Mouse (Mus musculus) forebrain, postnatal 0 days (tissue): ENCODE results near the gene Ppp1r3e. TPM values are rescaled to one million over a fixed set of nuclear protein-coding genes. Genes with fewer than 3 reads are reported as not detected.

Source experiments
- ATAC-seq: fragments of 200-750 bp; cut with Nextera tagmentation; 2 replicates; pipeline ENCODE4 v1.8.0; 2017; ENCODE audit warnings: mild to moderate bottlenecking, moderate library complexity
- DNase-seq: peaks from one replicate; pipeline ENCODE4 v3.0.0-alpha.2; 2015
- H3K27ac ChIP-seq: fragments of 300-500 bp; sonication (generic); 2 replicates; pipeline ENCODE4 v1.5.1; 2014; ENCODE audit warnings: low read depth, mild to moderate bottlenecking, antibody characterized with exemption, low read length, moderate library complexity, mixed read lengths
- H3K27me3 ChIP-seq: fragments of 300-500 bp; sonication (generic); 2 replicates; pipeline ENCODE4 v1.6.1; 2014; ENCODE audit warnings: mild to moderate bottlenecking, low read length, mixed read lengths; ENCODE audit not compliant: insufficient read depth
- H3K36me3 ChIP-seq: fragments of 300-500 bp; sonication (generic); 2 replicates; pipeline ENCODE4 v1.6.1; 2014; ENCODE audit warnings: mild to moderate bottlenecking, moderate library complexity; ENCODE audit not compliant: insufficient read depth
- H3K4me1 ChIP-seq: fragments of 300-500 bp; sonication (generic); 2 replicates; pipeline ENCODE4 v1.6.1; 2014; ENCODE audit warnings: antibody characterized with exemption; ENCODE audit not compliant: insufficient read depth
- H3K4me2 ChIP-seq: fragments of 300-500 bp; sonication (generic); 2 replicates; pipeline ENCODE4 v1.6.1; 2014; ENCODE audit warnings: low read depth, mild to moderate bottlenecking, moderate library complexity
- H3K4me3 ChIP-seq: fragments of 300-500 bp; sonication (generic); 2 replicates; pipeline ENCODE4 v1.5.1; 2014; ENCODE audit warnings: low read depth, low read length, mixed read lengths
- H3K9ac ChIP-seq: fragments of 300-500 bp; sonication (generic); 2 replicates; pipeline ENCODE4 v1.6.1; 2014; ENCODE audit warnings: mild to moderate bottlenecking
- H3K9me3 ChIP-seq: fragments of 300-500 bp; sonication (generic); 2 replicates; pipeline ENCODE4 v1.6.1; 2016; ENCODE audit warnings: low read length
- CTCF ChIP-seq: sonication (generic); IDR thresholded peaks from 2 replicates; pipeline ENCODE4 v1.5.1; 2016; ENCODE audit warnings: antibody characterized with exemption, control low read depth, low read depth
- WGBS: fragments of 180-500 bp; shearing (Covaris S2); extraction: QIAGEN DNeasy Blood & Tissue Kit; methylation state at CpG from one replicate; pipeline ENCODE4 v1.1.7; 2014; 5-methylcytosine and 5-hydroxymethylcytosine counted together
- polyA plus RNA-seq: library from polyadenylated mRNA; unstranded; fragments of >200 nt; fragmentation: Nextera tagmentation; extraction: Ambion mirVana; gene quantifications from 2 replicates; pipeline ENCODE4 v1.2.1, GENCODE M21; 2015
- total RNA-seq: library from RNA; depleted of rRNA; stranded (reverse); fragments of >200 nt; gene quantifications from 2 replicates; pipeline ENCODE4 v1.2.3, GENCODE M21; 2014

Gene Ppp1r3e
- total and polyA plus RNA-seq, 2 experiments from 2014 or later = 3.3 to 19.7 TPM

GRCm38 (mm10) chr14:54894296-54895151 lies 17.2 kb upstream of the Ppp1r3e start:
- ATAC-seq = peak; percentile 30
- H3K4me2 ChIP-seq = peak overlapping the region; percentile 62

GRCm38 (mm10) chr14:54893651-54894181 lies 16.4 kb upstream of the Ppp1r3e start:
- ATAC-seq (peak; percentile 97), DNase-seq (peak; percentile 99)
- H3K4me3 ChIP-seq = peak overlapping the region; percentile 98
- H3K4me1 ChIP-seq = no peaks in the 10 kb centered on the region
- no peak; the same call in 1 of the 2 replicates for TF ChIP-seq CTCF
- H3K36me3 ChIP-seq = peaks cover 29% of the 10 kb centered on the region
- peak overlapping the region; percentile 62 for H3K4me2 ChIP-seq
- peak overlapping the region; percentile 98 for H3K27ac ChIP-seq
- under 1% methylated on average over 38 of the region's 38 CpGs for WGBS
- peak overlapping the region; percentile 99 for H3K9ac ChIP-seq
- H3K27me3 ChIP-seq = no peaks in the 10 kb centered on the region
- H3K9me3 ChIP-seq = no peaks in the 10 kb centered on the region

More at GRCm38 (mm10) chr14:54894296-54895151, 17.2 kb upstream of the Ppp1r3e start:
- H3K27ac ChIP-seq = peak overlapping the region; percentile 98
- no peak for TF ChIP-seq CTCF
- no peaks in the 10 kb centered on the region for H3K4me1 ChIP-seq
- H3K9ac ChIP-seq = peak overlapping the region; percentile 99
- under 1% methylated on average over 54 of the region's 54 CpGs for WGBS
- H3K4me3 ChIP-seq = peak overlapping the region; percentile 98
- peaks cover 34% of the 10 kb centered on the region for H3K36me3 ChIP-seq
- H3K27me3 ChIP-seq = no peaks in the 10 kb centered on the region
- no peaks in the 10 kb centered on the region for H3K9me3 ChIP-seq
- peak; percentile 72 for DNase-seq

GRCm38 (mm10) chr14:54892200-54892599 lies 14.8 kb upstream of the Ppp1r3e start, which contains the start of gene Pabpn1:
TSS of gene Pabpn1 (plus strand) at chr14:54892500.
- WGBS = 93% methylated on average over 3 of the region's 3 CpGs
- Histone ChIP-seq H3K4me2 (peak within 1 kb of the TSS; percentile 46), H3K27ac (peak within 1 kb of the TSS; percentile 66), H3K36me3 (peaks cover 21% of the 10 kb centered on the region), H3K9ac (0 out of 2 replicates have a peak within 1 kb of the TSS, but pooled peaks have one; percentile 22), H3K4me3 (peak within 1 kb of the TSS; percentile 98), H3K9me3 (no peaks in the 10 kb centered on the region), H3K27me3 (no peaks in the 10 kb centered on the region), H3K4me1 (no peaks in the 10 kb centered on the region)
- TF ChIP-seq CTCF = no peak
- DNase-seq (no peak), ATAC-seq (no peak)

- Histone ChIP-seq H3K9me3 (no peaks in the 10 kb centered on the region), H3K4me2 (no peak overlapping the region), H3K36me3 (peaks cover 17% of the 10 kb centered on the region), H3K9ac (no peak overlapping the region), H3K27me3 (no peaks in the 10 kb centered on the region), H3K4me3 (no peak overlapping the region), H3K4me1 (peaks cover 15% of the 10 kb centered on the region; the same call in 1 of the 2 replicates), H3K27ac (no peak overlapping the region)
- DNase-seq (no peak), ATAC-seq (no peak)
- WGBS = 96% methylated on average over 11 of the region's 11 CpGs
- TF ChIP-seq CTCF = no peak
Observed at GRCm38 (mm10) chr14:54885309-54885708, 8.0 kb upstream of the Ppp1r3e start.

- H3K27ac ChIP-seq = peak overlapping the region; percentile 89
- ATAC-seq (no peak), DNase-seq (no peak)
- H3K36me3 ChIP-seq = peaks cover 17% of the 10 kb centered on the region
- H3K27me3 ChIP-seq = no peaks in the 10 kb centered on the region
- TF ChIP-seq CTCF = no peak
- H3K4me2 ChIP-seq = peak overlapping the region; percentile 80
- H3K4me1 ChIP-seq = peaks cover 15% of the 10 kb centered on the region; the same call in 1 of the 2 replicates
- H3K9me3 ChIP-seq = no peaks in the 10 kb centered on the region
- H3K4me3 ChIP-seq = peak overlapping the region; percentile 77
- peak overlapping the region; percentile 83 for H3K9ac ChIP-seq
- WGBS = 37% methylated on average over 21 of the region's 21 CpGs
Observed at GRCm38 (mm10) chr14:54884022-54884712, 6.8 kb upstream of the Ppp1r3e start.

- H3K4me3 ChIP-seq = peak within 1 kb of the TSS; percentile 77
- WGBS = 2% methylated on average over 27 of the region's 27 CpGs
- peak; percentile 91 for ATAC-seq
- H3K9me3 ChIP-seq = no peaks in the 10 kb centered on the region
- TF ChIP-seq CTCF = no peak
- no peaks in the 10 kb centered on the region for H3K27me3 ChIP-seq
- peak within 1 kb of the TSS; percentile 83 for H3K9ac ChIP-seq
- peak within 1 kb of the TSS; percentile 89 for H3K27ac ChIP-seq
- peak within 1 kb of the TSS; percentile 80 for H3K4me2 ChIP-seq
- peaks cover 17% of the 10 kb centered on the region for H3K36me3 ChIP-seq
- peak; percentile 86 for DNase-seq
- H3K4me1 ChIP-seq = peaks cover 15% of the 10 kb centered on the region; the same call in 1 of the 2 replicates
Observed at GRCm38 (mm10) chr14:54883154-54884021, 6.0 kb upstream of the Ppp1r3e start, which contains the start of the genes Bcl2l2 and Gm20521. TSS of gene Bcl2l2 (plus strand) at chr14:54883377. TSS of gene Gm20521 (plus strand) at chr14:54883441.
